Mouse (Mus musculus): Measurements from ENCODE around the gene Lrrc72.

Lrrc72 gene

DNA sequence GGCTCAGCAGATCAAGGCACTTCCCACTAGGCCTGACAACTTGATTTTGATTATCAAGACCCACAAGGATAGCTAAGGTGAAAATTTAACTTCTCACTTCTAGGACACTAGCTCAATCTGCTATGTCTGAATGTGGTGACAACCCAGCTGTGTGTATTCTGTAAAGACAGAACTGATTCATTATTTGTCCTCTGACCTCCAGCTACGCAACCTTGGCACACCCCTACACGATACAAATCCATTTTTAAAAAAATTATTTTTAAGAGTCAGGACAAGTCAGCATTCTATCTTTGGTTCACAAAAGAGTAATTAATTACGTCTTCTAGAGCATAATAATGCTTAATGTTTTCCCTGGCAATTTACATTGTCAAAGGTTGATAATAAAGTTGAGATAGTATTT is 63.6 kb downstream of the Lrrc72 start:
- no peak for DNase-seq (ENCODE audit: low read depth)

DNA sequence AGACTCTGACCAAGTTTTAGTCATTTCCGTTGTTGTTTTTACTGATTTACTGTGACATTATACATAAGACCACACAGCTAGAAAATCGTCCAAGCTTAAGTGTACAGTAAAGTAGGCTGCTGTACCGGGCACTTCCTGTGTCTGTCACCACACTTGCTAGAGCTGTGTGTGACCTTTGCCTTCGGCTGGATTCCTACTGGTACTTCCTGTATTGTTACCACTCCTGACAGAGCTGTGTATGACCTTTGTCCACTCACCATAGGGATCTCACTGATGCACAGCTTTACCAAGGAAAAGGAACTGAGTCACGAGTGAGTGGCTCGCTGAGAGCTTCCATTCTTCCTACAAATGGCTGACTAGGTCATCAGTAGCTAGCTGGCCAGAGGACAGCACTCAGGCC is 66.1 kb downstream of the Lrrc72 start:
- peak; percentile 38 for DNase-seq (ENCODE audit: low read depth)

DNA sequence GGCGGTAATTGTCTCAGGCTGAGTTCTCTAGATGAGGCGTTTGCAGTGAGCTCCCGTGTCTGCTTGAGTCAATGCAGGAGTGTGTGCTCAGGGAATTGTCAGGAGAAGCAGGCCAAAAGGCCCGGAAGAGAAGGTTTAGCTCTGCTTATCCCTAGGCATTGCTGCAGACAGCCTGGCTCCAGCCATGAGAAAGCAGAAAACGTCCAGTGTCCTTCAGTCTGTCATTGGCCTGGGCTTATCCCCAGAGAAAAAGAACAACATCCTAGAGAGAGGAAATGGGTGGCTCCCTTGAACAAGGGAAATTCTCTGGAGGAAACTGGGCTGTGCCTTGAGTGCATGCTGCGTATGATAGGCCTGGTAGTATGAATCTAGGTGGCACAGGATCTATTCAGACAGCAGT is 70.6 kb downstream of the Lrrc72 start:
- no peak for DNase-seq (ENCODE audit: low read depth)

DNA sequence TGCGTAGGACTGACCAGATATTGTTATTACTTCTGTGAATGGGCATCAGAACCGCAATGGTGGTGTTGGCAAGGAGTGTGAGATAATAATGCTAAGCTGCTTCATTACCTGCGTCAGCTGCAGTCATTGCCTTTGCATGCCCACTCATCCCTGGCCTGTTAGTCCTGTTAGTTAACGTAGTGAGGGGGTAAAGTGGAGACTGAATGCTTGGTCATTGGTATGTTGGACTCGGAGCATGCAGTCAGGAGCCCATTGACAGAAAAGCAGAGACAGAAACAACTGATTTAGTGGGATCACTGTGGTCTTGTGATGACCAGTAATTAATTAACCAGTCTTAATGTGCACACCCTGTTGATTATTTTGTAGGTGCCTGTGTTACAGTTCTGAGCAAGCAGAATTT is 76.0 kb downstream of the Lrrc72 start:
- no peak for DNase-seq (ENCODE audit: low read depth)

DNA sequence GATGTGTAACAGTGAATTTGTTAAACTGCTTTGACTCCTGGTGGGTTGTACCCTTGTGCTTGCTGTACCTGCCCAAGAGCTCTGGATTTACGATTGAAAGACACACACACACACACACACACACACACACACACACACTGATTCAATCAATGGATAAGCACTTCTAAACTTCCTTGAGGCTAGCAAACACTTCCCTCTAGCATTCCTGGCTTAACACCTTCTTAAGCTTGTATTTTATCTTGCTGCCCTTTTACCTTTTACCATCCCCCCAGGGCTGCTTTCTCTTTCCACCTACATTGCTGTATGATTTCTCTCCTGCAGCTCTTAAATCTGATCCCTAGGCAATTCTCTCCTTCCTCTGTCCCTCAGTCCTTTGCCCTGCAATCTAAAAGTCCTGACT is 87.9 kb downstream of the Lrrc72 start:
- DNase-seq (ENCODE audit: low read depth): no peak

DNA sequence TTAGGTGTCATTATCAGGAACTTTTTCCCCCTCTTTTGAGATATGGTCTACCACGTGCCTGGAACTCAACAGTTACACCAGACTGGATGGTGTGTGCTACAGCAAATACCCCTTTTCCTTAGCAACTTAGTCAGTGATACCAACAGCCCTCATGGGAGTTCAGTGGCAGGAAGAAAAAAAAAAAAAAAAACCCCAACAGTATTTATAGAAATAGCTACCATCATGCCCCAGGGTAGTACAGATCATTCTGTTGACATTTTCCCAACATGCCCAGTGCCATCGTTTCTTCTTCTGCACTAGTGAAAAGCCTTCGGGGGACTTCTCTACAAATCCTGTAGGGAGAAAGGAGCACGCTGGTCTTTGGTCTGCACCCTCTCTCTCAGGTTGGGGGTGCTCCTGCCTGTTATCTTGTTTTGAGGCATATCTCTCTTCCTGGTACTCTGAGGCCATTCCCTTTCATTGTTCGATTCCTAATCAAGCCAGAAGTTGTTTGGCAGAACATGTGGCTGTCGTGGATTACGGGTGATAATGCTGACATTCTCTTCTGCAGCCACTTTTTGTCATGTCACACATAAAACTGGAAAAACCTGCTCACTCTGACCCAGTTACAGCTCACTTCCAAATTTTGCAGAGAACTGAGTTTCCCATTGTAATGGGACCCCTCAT is 88.9 kb downstream of the Lrrc72 start:
- no peak for DNase-seq (ENCODE audit: low read depth)
